Mouse (Mus musculus): ENCODE data around the gene Scaper. TPM values are rescaled to one million over a fixed set of nuclear protein-coding genes. Genes with fewer than 3 reads are reported as not detected.
A peak's percentile ranks its signal among the peaks of the same experiment; 100 is the strongest.

The Scaper gene
- total RNA-seq, 1 experiment, result 6.6 TPM

GRCm38 (mm10) chr9:55937224-55937663 is 675 bp downstream of the Scaper start:
- Histone ChIP-seq H3K4me1 (ENCODE audit: control insufficient read depth in 2 of 2, insufficient read depth in 2 of 2, low read length in 2 of 2, poor library complexity in 1 of 2) (peaks cover 3 to 4% of the 10 kb centered on the region in 2 experiments; a peak in 1 of 4 replicates), H3K9me3 (ENCODE audit: control insufficient read depth, insufficient read depth, low read depth, low read length) (no peaks in the 10 kb centered on the region), H3K4me3 (ENCODE audit: insufficient read depth in 1 of 2, low read depth in 1 of 2, low read length in 2 of 2, poor library complexity in 1 of 2, severe bottlenecking in 1 of 2) (peak overlapping the region; percentile 85 to 88), H3K9ac (ENCODE audit: insufficient read depth, low read depth, low read length, poor library complexity, severe bottlenecking) (peak overlapping the region; percentile 95), H3K27ac (ENCODE audit: insufficient read depth, low read depth, low read length, poor library complexity, severe bottlenecking) (peak overlapping the region; percentile 74; the same call in 1 of the 2 replicates), H3K36me3 (ENCODE audit: control insufficient read depth, insufficient read depth, low read length, poor library complexity, severe bottlenecking) (no peaks in the 10 kb centered on the region; the same call in 1 of the 2 replicates)
- TF ChIP-seq HCFC1 (IDR thresholded peaks at IDR 0.05; ENCODE audit: borderline replicate concordance, insufficient read depth, low read length) (no peak), MAFK (IDR thresholded peaks at IDR 0.05; ENCODE audit: insufficient read depth, low read depth, low read length) (no peak), ZNF384 (IDR thresholded peaks at IDR 0.05; ENCODE audit: low read depth, low read length) (peak; percentile 73)
- in situ Hi-C loops (cut with MboI; ENCODE audit: low sequenced_read_pairs in 2 of 2, unreplicated experiment in 2 of 2), result no loop called here
- no peak for DNase-seq (ENCODE audit: low read depth, low spot score)

DNA sequence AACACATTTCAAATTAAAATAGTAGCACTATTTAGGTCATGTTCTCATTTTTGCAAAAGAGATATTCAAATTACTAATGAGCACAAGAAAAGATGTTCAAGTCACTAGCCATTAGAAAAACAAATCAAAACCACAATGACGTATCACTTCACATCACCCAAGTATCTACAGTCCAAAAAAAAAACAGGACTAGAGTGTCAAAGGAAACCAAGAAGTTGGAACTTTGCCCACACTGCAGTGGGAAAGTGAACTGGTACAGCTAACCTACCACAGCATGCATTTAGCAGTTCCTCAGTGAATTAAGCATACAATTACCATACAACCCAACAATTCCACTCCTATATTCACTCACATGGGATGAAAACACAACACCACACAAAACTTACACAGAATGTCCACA is 5.4 kb downstream of the Scaper start:
- Histone ChIP-seq H3K4me1 (ENCODE audit: control insufficient read depth in 2 of 2, insufficient read depth in 2 of 2, low read length in 2 of 2, poor library complexity in 1 of 2) (0 out of 4 replicates have a peak, but pooled peaks cover 0 to 3% of the 10 kb centered on the region in 2 experiments), H3K4me3 (ENCODE audit: insufficient read depth in 1 of 2, low read depth in 1 of 2, low read length in 2 of 2, poor library complexity in 1 of 2, severe bottlenecking in 1 of 2) (no peak overlapping the region), H3K36me3 (ENCODE audit: control insufficient read depth, insufficient read depth, low read length, poor library complexity, severe bottlenecking) (no peaks in the 10 kb centered on the region), H3K9me3 (ENCODE audit: control insufficient read depth, insufficient read depth, low read depth, low read length) (no peaks in the 10 kb centered on the region), H3K9ac (ENCODE audit: insufficient read depth, low read depth, low read length, poor library complexity, severe bottlenecking) (no peak overlapping the region), H3K27ac (ENCODE audit: insufficient read depth, low read depth, low read length, poor library complexity, severe bottlenecking) (no peak overlapping the region)
- no peak for DNase-seq (ENCODE audit: low read depth, low spot score)
- TF ChIP-seq HCFC1 (IDR thresholded peaks at IDR 0.05; ENCODE audit: borderline replicate concordance, insufficient read depth, low read length) (no peak), CHD2 (IDR thresholded peaks at IDR 0.05; ENCODE audit: low read depth, low read length) (no peak), MAFK (IDR thresholded peaks at IDR 0.05; ENCODE audit: insufficient read depth, low read depth, low read length) (no peak), ZC3H11A (IDR thresholded peaks at IDR 0.05; ENCODE audit: borderline replicate concordance, low read depth, low read length) (no peak), ZNF384 (IDR thresholded peaks at IDR 0.05; ENCODE audit: low read depth, low read length) (no peak)
- in situ Hi-C loops (cut with MboI; ENCODE audit: low sequenced_read_pairs in 2 of 2, unreplicated experiment in 2 of 2), result no loop called here

DNA sequence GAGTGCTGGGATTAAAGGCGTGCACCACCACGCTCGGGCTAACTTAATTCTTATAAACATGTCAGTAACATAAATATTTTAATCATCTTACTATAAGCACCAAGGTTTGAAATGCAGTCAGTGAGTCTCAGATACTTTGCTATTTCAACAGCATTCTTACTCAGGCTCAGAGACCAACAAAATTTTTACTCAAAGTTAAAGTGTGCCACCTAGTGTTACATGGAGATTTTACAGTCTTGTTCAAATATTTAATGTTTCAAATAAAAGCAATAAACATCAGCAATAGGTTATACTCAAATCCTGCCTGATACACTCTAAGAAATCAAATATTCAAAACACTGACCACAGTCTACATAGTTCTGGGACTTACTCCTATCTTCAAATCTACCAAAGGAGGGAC is 19.3 kb downstream of the Scaper start:
- no peak overlapping the region for H3K9ac ChIP-seq (ENCODE audit: insufficient read depth, low read depth, low read length, poor library complexity, severe bottlenecking)
- no peak overlapping the region for H3K27ac ChIP-seq (ENCODE audit: insufficient read depth, low read depth, low read length, poor library complexity, severe bottlenecking)
- H3K36me3 ChIP-seq (ENCODE audit: control insufficient read depth, insufficient read depth, low read length, poor library complexity, severe bottlenecking), result no peaks in the 10 kb centered on the region
- peak; percentile 17 for DNase-seq (ENCODE audit: low read depth, low spot score)
- H3K9me3 ChIP-seq (ENCODE audit: control insufficient read depth, insufficient read depth, low read depth, low read length), result no peaks in the 10 kb centered on the region
- H3K4me3 ChIP-seq (ENCODE audit: insufficient read depth in 1 of 2, low read depth in 1 of 2, low read length in 2 of 2, poor library complexity in 1 of 2, severe bottlenecking in 1 of 2), result no peak overlapping the region
- in situ Hi-C loops (cut with MboI; ENCODE audit: low sequenced_read_pairs in 2 of 2, unreplicated experiment in 2 of 2), result no loop called here
- TF ChIP-seq CHD2 (IDR thresholded peaks at IDR 0.05; ENCODE audit: low read depth, low read length) (no peak), MAFK (IDR thresholded peaks at IDR 0.05; ENCODE audit: insufficient read depth, low read depth, low read length) (no peak), HCFC1 (IDR thresholded peaks at IDR 0.05; ENCODE audit: borderline replicate concordance, insufficient read depth, low read length) (no peak), ZC3H11A (IDR thresholded peaks at IDR 0.05; ENCODE audit: borderline replicate concordance, low read depth, low read length) (no peak), ZNF384 (IDR thresholded peaks at IDR 0.05; ENCODE audit: low read depth, low read length) (no peak)
- H3K4me1 ChIP-seq (ENCODE audit: control insufficient read depth in 2 of 2, insufficient read depth in 2 of 2, low read length in 2 of 2, poor library complexity in 1 of 2), result no peaks in the 10 kb centered on the region

DNA sequence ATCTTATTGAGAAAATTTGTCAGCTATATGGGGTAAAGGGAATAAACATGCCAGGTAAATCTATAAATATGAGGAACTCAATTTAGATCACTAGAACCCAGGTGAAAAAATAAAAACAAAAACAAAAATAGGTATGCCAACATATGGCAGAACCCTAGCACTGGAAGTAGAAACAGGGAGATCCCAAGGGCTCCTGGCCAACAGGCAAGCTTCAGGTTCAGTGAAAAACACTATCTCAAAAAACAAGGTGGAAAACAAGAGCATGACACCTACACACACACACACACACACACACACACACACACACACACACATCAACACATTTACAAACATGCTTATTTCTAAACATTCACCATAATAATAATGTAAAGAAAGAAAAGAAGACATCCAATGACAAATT is 21.2 kb downstream of the Scaper start:
- H3K4me3 ChIP-seq (ENCODE audit: insufficient read depth in 1 of 2, low read depth in 1 of 2, low read length in 2 of 2, poor library complexity in 1 of 2, severe bottlenecking in 1 of 2), result no peak overlapping the region
- H3K9ac ChIP-seq (ENCODE audit: insufficient read depth, low read depth, low read length, poor library complexity, severe bottlenecking), result no peak overlapping the region
- TF ChIP-seq MAFK (IDR thresholded peaks at IDR 0.05; ENCODE audit: insufficient read depth, low read depth, low read length) (no peak), ZNF384 (IDR thresholded peaks at IDR 0.05; ENCODE audit: low read depth, low read length) (no peak), CHD2 (IDR thresholded peaks at IDR 0.05; ENCODE audit: low read depth, low read length) (no peak), HCFC1 (IDR thresholded peaks at IDR 0.05; ENCODE audit: borderline replicate concordance, insufficient read depth, low read length) (no peak), ZC3H11A (IDR thresholded peaks at IDR 0.05; ENCODE audit: borderline replicate concordance, low read depth, low read length) (no peak)
- H3K36me3 ChIP-seq (ENCODE audit: control insufficient read depth, insufficient read depth, low read length, poor library complexity, severe bottlenecking), result no peaks in the 10 kb centered on the region
- no peak overlapping the region for H3K27ac ChIP-seq (ENCODE audit: insufficient read depth, low read depth, low read length, poor library complexity, severe bottlenecking)
- H3K9me3 ChIP-seq (ENCODE audit: control insufficient read depth, insufficient read depth, low read depth, low read length), result no peaks in the 10 kb centered on the region
- H3K4me1 ChIP-seq (ENCODE audit: control insufficient read depth in 2 of 2, insufficient read depth in 2 of 2, low read length in 2 of 2, poor library complexity in 1 of 2), result no peaks in the 10 kb centered on the region
- DNase-seq (ENCODE audit: low read depth, low spot score), result no peak
- in situ Hi-C loops (cut with MboI; ENCODE audit: low sequenced_read_pairs in 2 of 2, unreplicated experiment in 2 of 2), result no loop called here

GRCm38 (mm10) chr9:55911481-55911880 is 26.4 kb downstream of the Scaper start:
- no peak for DNase-seq (ENCODE audit: low read depth, low spot score)
- in situ Hi-C loops (cut with MboI; ENCODE audit: low sequenced_read_pairs in 2 of 2, unreplicated experiment in 2 of 2), result no loop called here
- Histone ChIP-seq H3K27ac (ENCODE audit: insufficient read depth, low read depth, low read length, poor library complexity, severe bottlenecking) (no peak overlapping the region), H3K9ac (ENCODE audit: insufficient read depth, low read depth, low read length, poor library complexity, severe bottlenecking) (no peak overlapping the region), H3K36me3 (ENCODE audit: control insufficient read depth, insufficient read depth, low read length, poor library complexity, severe bottlenecking) (no peaks in the 10 kb centered on the region), H3K9me3 (ENCODE audit: control insufficient read depth, insufficient read depth, low read depth, low read length) (no peaks in the 10 kb centered on the region), H3K4me1 (ENCODE audit: control insufficient read depth in 2 of 2, insufficient read depth in 2 of 2, low read length in 2 of 2, poor library complexity in 1 of 2) (no peaks in the 10 kb centered on the region), H3K4me3 (ENCODE audit: insufficient read depth in 1 of 2, low read depth in 1 of 2, low read length in 2 of 2, poor library complexity in 1 of 2, severe bottlenecking in 1 of 2) (no peak overlapping the region)
- TF ChIP-seq ZC3H11A (IDR thresholded peaks at IDR 0.05; ENCODE audit: borderline replicate concordance, low read depth, low read length) (no peak), HCFC1 (IDR thresholded peaks at IDR 0.05; ENCODE audit: borderline replicate concordance, insufficient read depth, low read length) (no peak), MAFK (IDR thresholded peaks at IDR 0.05; ENCODE audit: insufficient read depth, low read depth, low read length) (no peak)
